In genomic region chr8:66495726-66496125, GRCm38 (mm10) we compare ENCODE assay signal across 8 mouse cellular contexts. TPM values are rescaled to one million over a fixed set of nuclear protein-coding genes. Genes with fewer than 3 reads are reported as not detected.
DNase-seq lines count a peak whose midpoint lies in the region; ATAC-seq and TF ChIP-seq lines count a peak whose summit lies in the region.

No protein-coding gene starts in this region.

- TF ChIP-seq CTCF in gastrocnemius, adult 2 months (IDR thresholded peaks at IDR 0.05): peak; percentile 81
- peak; percentile 82 for TF ChIP-seq CTCF in intestine, postnatal 0 days (IDR thresholded peaks at IDR 0.05; ENCODE audit: low read depth)

- H3K27me3 ChIP-seq in intestine, postnatal 0 days (replicated peaks; ENCODE audit: control insufficient read depth, insufficient read depth, low read length): no peaks in the 10 kb centered on the region
- no peaks in the 10 kb centered on the region; the same call in 1 of the 2 replicates for H3K27me3 ChIP-seq in midbrain, embryonic 12.5 days

- DNase-seq in adrenal gland, adult (ENCODE audit: inconsistent age in 2 of 2, low spot score in 1 of 2): peak; percentile 59 to 85
- DNase-seq in cerebellum, postnatal 36 days: peak; percentile 70 to 74
- peak; percentile 74 for DNase-seq in gastrocnemius, adult 2 months
- peak; percentile 74 to 85 for DNase-seq in left cerebral cortex, postnatal 25 days (ENCODE audit: low spot score in 2 of 2)
- peak; percentile 92 for DNase-seq in right cerebral cortex, postnatal 4 days
- peak; percentile 38 for DNase-seq in yolk sac, embryonic 10.5 days (ENCODE audit: low spot score)

- no peak overlapping the region for H3K4me2 ChIP-seq in intestine, postnatal 0 days (replicated peaks; ENCODE audit: low read depth)
- no peak overlapping the region for H3K4me2 ChIP-seq in midbrain, embryonic 12.5 days (replicated peaks)

- no peaks in the 10 kb centered on the region for H3K36me3 ChIP-seq in intestine, postnatal 0 days (ENCODE audit: control insufficient read depth, insufficient read depth)
- H3K36me3 ChIP-seq in midbrain, embryonic 12.5 days: no peaks in the 10 kb centered on the region

- H3K9ac ChIP-seq in intestine, postnatal 0 days (ENCODE audit: low read depth, low read length): no peak overlapping the region
- H3K9ac ChIP-seq in midbrain, embryonic 12.5 days (replicated peaks): no peak overlapping the region

- intact Hi-C loops in gastrocnemius, adult 2 months (cut with DNase I): loop anchor here (2.0 kb wide), 1 partner anchor 45 kb away; no protein-coding TSS in a partner anchor
- intact Hi-C loops in left cerebral cortex, postnatal 25 days (cut with DNase I): loop anchor here (2.0 to 5.0 kb wide), 5 partner anchors 45 to 1533 kb away; no protein-coding TSS in a partner anchor

- H3K9me3 ChIP-seq in intestine, postnatal 0 days (ENCODE audit: control insufficient read depth): no peaks in the 10 kb centered on the region
- no peaks in the 10 kb centered on the region for H3K9me3 ChIP-seq in midbrain, embryonic 12.5 days

- peak; percentile 67; the same call in 1 of the 2 replicates for ATAC-seq in intestine, postnatal 0 days
- ATAC-seq in midbrain, embryonic 12.5 days (ENCODE audit: low FRiP score, low read depth): peak; percentile 89

- no peaks in the 10 kb centered on the region for H3K4me1 ChIP-seq in intestine, postnatal 0 days (replicated peaks; ENCODE audit: control insufficient read depth, insufficient read depth, low read length)
- H3K4me1 ChIP-seq in midbrain, embryonic 12.5 days: no peaks in the 10 kb centered on the region

- no peak overlapping the region for H3K27ac ChIP-seq in gastrocnemius, adult 2 months
- no peak overlapping the region for H3K27ac ChIP-seq in intestine, postnatal 0 days (ENCODE audit: low read depth, low read length)
- no peak overlapping the region for H3K27ac ChIP-seq in midbrain, embryonic 12.5 days (replicated peaks)

- H3K4me3 ChIP-seq in gastrocnemius, adult 2 months: no peak overlapping the region
- no peak overlapping the region for H3K4me3 ChIP-seq in intestine, postnatal 0 days (ENCODE audit: low read depth, low read length)
- H3K4me3 ChIP-seq in midbrain, embryonic 12.5 days: no peak overlapping the region

- WGBS in intestine, postnatal 0 days: 10% methylated on average over 8 of the region's 8 CpGs
- 8% methylated on average over 8 of the region's 8 CpGs for WGBS in midbrain, embryonic 12.5 days

RNA-seq across cellular contexts. Expression of gene Tma16, which starts 9.4 kb away (rescaled TPM):
- 1 to 10 TPM; 5.4 TPM for total RNA-seq in gastrocnemius, adult 2 months (2021)
- polyA plus RNA-seq in intestine, postnatal 0 days (2015; fragmentation: Nextera tagmentation; extraction: Ambion mirVana): 3.6 and 4.2 TPM in 2 replicates
- total RNA-seq in left cerebral cortex, postnatal 25 days (2021): 10 to 100 TPM in 1 of 2 experiments, 1 to 10 TPM in 1; 9.2 to 10.5 TPM
- polyA plus RNA-seq in midbrain, embryonic 12.5 days (2016; fragmentation: Nextera tagmentation; extraction: Ambion mirVana): 14.2 and 15.8 TPM in 2 replicates

RNA-seq across cellular contexts. Expression of gene Tktl2, which starts 15.8 kb away (rescaled TPM):
- not detected for total RNA-seq in gastrocnemius, adult 2 months (2021)
- not detected in 2 replicates for polyA plus RNA-seq in intestine, postnatal 0 days (2015; fragmentation: Nextera tagmentation; extraction: Ambion mirVana)
- total RNA-seq in left cerebral cortex, postnatal 25 days (2021): under 1 TPM; 0.09 to 0.16 TPM
- polyA plus RNA-seq in midbrain, embryonic 12.5 days (2016; fragmentation: Nextera tagmentation; extraction: Ambion mirVana): 0.06 TPM in 1 of 2 replicates, not detected in the other

Comparison
In these comparisons a context has a peak if more than half of its experiments do, and no peak if none do; other contexts are left out.
1. DNase-seq: peak in every context shown above with its lines; median percentile 92 in right cerebral cortex, postnatal 4 days; 80 in left cerebral cortex, postnatal 25 days; 74 in gastrocnemius, adult 2 months; 72 in adrenal gland, adult; 72 in cerebellum, postnatal 36 days; 38 in yolk sac, embryonic 10.5 days.